Mouse (Mus musculus): ENCODE results near the gene Rccd1.

Rccd1 gene

DNA sequence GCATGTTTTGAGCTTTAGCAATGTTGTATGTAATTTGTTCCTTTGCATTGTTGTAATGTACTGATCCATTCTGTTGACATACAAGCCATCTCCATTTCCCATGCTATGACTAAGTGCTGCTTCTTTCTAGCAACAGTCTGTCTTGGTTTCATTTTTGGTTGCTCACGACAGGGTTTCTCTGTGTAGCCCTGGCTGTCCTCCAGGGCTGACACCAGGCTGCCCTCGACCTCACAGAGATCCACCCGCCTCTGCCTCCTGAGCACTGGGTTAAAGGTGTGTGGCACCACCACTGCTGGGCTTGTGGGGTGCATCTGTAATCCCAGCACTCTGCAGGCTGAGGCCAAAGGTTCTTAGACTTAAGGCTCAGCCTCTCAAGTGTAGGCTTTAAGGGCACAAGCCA, 24.7 kb downstream of the Rccd1 start:
- no peak for DNase-seq (ENCODE audit: low spot score in 2 of 2)

DNA sequence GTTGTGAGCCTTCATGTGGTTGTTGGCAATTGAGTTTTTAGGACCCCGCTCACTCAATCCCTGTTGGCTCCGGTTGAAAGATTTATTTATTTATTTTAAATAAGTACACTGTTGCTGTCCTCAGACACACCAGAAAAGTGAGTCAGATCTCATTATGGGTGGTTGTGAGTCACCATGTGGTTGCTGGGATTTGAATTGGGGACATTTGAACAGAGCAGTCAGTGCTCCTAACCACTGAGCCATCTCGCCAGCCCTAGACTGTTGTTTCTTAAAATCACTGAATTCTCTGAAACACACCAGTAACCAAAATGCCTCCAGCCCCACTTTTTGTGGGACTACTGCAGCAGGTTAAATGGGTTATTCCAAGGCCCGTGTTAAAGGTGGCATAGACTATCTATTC, 25.5 kb downstream of the Rccd1 start:
- no peak for DNase-seq (ENCODE audit: low spot score in 2 of 2)

DNA sequence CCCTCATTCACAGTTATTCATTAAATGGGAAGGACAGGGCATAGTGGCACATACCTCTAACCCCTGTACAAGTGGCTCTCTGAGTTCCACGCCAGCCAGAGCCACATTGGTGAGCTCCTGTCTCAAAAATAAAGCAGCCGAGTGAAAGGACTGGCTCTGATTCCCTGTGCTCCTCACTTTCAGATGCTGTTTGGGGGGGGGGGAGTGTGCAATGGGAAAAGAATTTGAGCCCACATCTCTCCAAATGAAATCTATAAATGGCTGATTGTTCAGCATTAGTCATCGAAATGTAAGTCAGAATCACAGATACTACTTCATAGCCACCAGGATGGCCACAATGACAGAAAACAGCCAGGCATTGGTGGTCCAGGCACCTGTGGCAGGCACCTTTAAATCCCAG, 27.2 kb downstream of the Rccd1 start:
- DNase-seq (ENCODE audit: low spot score in 2 of 2), result no peak

DNA sequence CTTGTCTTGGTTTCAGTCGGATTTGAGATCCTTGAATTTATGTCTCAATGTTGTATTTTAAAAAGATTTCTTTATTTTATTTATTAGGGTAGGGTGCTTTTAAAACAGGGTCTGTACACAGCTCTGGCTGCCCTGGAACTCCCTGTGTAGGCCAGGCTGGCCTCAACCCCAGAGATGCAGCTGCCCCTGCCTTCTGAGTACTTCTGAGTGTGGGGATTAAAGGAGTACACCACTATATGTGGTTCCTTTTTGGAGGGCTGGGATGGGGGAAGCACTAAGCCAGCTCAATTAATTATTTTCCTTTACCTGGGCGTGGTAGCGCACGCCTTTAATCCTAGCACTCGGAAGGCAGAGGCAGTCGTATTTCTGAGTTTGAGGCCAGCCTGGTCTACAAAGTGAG, 27.8 kb downstream of the Rccd1 start:
- DNase-seq (ENCODE audit: low spot score in 2 of 2), result no peak

DNA sequence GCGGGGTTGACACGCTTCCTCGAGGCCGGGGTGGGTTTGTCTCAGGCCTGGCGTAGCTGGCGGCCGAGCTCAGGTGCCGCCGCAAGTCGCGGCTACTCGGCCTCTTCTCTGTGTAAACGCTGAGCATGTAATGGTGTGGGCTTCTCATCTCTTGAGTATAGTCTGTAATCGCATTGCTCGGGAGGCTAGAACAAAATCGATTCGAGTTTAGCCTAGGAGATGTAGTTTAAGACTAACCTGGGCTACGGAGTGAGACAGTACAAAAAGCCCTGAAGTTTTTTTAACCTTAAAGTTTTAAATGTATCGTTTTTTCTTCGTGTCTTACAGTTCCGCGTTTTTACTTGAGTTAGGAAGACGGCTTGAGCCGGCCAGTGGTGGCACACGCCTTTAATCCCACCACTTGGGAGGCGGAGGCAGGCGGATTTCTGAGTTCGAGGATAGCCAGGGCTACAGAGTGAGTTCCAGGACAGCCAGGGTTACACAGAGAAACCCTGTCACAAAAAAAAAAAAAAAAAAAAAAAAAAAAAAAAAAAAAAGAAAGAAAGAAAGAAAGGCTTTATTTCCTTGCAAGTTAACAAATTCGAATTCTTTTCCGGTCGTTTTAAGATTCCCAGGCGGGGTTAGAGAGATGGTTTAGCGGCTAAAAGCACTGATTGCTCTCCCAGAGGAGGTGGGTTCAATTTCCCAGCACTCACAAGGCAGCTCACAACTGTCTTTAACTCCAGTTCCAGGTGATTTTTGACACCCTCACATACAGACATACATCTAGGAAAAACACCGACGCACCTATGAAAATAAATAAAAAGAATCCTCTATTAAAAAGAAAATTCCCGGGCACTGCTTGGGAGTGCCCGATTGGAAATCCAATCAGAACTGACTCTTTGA, 29.2 kb downstream of the Rccd1 start:
- DNase-seq (ENCODE audit: low spot score in 2 of 2), result no peak

DNA sequence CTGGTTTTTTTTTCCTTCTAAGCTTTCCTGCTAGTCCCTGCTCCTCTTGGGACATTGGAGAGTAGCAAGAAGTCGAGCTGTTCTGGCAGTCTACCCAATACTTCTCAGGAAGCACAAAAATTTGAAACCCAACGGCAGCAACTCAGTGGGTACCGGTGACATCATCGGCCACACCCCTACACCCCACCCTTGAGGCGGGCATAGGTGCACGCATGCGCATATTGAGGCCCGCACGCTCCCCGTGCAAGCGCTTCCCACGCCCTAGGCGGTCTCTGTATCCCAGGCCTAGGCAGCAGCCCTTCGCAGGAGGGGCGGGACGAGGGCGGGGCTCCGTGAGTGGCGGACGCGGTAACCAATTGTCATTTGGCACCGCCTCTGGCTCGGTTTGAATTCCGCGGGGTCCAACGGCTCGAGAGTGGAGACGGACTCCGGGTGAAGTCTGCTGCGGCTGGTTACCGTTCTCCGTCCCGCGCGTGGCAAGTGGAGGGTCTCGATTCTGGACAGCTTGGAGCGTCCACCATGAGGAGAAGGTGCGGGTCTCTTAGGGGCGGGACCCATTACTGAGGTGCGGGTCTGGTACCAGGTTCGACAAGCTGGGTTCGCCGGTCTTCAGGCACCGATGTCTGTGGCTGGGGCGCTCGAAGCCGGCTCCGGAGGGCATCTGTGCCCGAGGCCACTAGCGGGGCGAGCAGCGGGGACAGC, 30.0 kb downstream of the Rccd1 start, which contains the start of gene Prc1:
Gene Prc1, plus strand, starts transcription at position 389 of the 702 bp plus-strand sequence.
- DNase-seq (ENCODE audit: low spot score in 2 of 2), result peak; percentile 98 to 99

DNA sequence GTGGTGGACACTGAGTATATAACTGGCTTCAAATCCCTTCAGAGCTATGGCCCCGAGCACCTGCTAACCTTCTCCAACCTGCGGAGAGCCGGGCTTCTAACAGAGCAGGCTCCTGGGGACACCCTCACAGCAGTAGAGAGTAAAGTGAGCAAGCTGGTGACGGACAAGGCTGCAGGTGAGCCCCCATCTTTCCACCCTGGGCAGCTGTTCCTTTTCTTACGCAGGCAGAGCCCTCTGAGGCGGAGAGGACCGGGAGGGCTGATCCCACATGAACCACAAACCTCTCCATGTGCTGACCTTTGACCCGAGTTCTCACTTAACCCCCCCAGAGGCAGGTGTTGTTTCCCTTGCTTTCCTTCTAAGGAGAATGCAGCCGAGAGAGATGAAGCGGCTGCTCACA, 36.5 kb downstream of the Rccd1 start:
- DNase-seq (ENCODE audit: low spot score in 2 of 2), result no peak

DNA sequence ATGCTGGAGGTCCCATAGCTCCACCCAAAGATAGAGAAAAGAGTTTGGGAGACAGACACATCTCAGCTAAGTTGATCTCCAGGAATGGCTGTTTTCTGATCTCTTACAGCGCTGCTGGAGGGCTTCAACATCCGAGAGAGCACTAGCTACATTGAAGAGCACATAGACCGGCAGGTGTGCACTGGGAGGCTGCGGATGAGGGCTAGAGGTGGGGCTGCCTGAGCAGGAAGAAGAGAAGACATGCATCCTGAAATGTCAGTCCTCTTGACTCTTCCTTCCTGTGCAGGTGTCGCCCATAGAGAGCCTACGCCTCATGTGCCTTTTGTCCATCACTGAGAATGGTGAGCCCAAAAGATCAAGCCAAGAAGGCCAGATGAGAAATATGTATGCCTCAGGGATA, 38.5 kb downstream of the Rccd1 start:
- DNase-seq (ENCODE audit: low spot score in 2 of 2), result no peak

DNA sequence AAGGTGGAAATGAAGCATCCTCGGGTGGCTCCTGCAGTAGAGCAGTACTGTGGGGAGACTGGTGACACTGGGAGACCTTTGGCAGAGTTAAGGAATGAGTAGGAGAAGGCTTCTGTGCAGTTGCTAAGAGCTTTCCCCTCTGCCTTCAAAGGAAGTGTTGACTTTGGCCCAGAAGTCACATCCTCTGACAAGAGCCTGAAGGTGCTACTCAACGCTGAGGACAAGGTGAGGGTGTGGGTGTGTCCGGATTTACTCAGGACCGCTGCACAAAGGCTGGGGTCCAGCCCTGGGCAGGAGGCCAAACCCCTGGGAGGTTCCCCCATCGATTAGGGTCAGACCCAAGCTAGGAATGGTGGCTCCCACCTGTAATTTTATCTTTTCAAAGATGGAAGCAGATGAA, 39.9 kb downstream of the Rccd1 start:
- no peak for DNase-seq (ENCODE audit: low spot score in 2 of 2)

DNA sequence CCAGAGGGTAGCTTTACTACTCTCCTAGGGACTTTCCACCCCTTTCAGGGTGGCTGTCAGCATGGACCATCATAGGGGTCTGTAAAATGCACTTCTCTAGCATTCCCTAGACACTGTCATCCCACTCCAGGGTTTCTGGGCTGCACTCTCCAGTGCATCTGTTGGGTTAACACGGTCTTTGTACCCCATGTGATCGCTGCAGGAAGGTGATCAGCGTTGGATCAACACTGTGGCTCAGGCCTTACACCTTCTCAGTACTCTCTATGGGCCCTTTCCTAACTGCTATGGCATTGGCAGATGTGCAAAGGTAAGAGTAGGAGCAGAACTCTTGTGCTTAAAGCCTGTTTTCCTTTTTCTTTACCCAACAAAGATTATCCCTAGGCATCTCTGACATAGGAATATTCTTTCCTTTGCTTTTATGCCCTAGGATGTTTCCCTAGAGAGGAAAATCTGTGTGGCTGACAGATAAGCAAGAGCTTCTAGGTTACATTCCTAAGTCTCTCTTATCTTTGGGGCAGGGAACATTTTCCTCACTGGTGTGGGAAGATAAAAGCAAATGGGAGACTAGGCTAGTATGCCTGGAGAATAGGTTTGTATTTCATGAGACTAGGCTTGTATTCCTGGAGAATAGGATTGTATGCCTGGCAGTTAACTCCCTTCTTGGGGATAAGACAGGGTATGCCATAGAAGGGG, 40.9 kb downstream of the Rccd1 start:
- no peak for DNase-seq (ENCODE audit: low spot score in 2 of 2)

DNA sequence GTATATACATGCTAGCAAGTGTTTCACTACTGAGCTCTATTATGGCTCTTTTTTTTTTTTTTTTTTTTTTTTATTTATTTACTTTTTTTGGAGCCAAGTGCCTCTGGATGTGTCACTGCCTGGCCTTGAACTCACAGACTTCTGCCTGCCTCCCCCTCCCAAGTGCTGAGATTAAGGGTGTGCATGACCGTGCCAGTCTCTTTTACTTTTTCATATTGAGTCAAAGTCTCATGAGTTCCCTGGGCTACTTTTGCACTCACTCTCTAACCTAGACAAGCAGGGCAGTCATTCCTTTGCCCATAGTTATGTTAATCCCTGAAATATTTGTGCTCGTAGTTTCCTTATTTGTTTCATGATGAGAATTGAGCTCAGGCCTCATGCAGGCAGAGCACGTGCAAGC, 42.6 kb downstream of the Rccd1 start:
- no peak for DNase-seq (ENCODE audit: low spot score in 2 of 2)

DNA sequence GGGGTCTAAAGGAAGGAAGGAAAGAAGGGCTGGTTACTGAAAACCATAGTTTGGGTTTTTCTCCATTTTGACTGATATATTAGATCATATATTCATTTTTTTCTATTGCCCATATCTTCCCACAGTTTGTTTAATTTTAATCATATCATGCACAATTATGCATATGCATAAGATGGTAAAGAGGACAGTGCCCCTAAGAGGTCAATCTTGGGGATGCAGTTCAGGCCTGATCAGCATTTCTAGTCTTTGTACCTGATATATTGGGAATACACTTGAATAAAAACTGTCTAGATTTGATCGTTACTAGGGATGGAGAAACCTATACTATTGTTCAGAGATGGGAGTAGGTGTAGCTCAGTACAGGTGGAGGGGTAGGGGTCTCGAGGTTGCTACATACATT, 43.3 kb downstream of the Rccd1 start:
- no peak for DNase-seq (ENCODE audit: low spot score in 2 of 2)

DNA sequence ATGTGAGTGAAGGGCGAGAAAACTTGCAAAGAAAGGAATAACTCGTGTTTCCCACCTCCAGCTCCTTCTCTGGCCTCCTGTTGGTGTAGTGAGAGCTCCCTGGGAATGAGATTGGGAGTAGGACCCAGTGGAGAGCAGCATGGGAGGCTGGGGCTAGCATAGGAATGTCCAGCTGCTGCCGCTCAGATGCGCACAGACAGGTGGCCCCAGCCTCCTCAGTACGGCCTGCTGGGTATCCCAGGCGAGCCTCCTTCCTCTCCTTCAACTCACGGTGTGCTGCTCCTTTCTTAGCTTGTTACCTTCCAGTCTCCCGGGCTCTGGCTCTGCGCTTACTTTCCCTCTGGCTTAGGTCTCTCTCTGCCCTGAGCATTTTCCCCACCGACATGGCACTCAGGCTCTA, 44.2 kb downstream of the Rccd1 start:
- DNase-seq (ENCODE audit: low spot score in 2 of 2), result no peak

DNA sequence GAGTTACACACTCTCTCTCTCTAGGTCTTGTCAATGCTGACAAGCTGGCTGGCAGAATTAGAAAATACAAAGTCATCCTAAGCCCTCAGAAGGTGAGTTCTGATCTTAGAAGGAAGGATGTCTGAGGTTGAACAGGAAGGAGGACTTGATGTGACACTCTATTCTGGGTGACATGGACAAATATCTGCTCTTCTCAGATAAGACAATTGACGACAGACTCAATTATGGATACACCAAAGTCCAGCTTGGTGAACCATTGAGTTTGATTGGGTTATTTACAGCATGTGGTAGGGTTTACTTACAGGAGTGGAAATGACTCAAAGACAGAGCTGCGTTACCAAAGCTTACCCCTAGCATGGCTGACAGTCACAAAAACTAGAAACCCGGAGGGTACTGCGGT, 47.9 kb downstream of the Rccd1 start:
- DNase-seq (ENCODE audit: low spot score in 2 of 2), result no peak

DNA sequence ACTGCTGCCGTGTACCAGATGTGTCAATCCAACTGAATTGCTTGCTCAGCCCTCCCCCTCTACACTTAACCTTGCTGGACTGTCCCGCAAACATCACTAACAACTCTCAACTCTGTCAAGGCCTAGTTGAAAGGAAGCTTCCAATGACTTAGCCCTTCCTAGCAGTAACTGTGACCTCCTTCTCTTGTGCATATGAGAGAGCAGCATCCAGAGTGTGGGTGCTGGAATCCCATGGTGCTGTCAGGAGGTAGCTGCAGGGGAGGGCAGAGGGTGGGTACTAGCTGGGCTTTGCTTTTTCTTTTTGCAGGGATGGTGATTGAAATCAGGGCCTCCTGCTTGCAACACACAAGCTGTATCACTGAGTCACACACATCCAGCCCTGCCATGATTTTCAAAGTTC, 50.8 kb downstream of the Rccd1 start:
- DNase-seq (ENCODE audit: low spot score in 2 of 2), result no peak

DNA sequence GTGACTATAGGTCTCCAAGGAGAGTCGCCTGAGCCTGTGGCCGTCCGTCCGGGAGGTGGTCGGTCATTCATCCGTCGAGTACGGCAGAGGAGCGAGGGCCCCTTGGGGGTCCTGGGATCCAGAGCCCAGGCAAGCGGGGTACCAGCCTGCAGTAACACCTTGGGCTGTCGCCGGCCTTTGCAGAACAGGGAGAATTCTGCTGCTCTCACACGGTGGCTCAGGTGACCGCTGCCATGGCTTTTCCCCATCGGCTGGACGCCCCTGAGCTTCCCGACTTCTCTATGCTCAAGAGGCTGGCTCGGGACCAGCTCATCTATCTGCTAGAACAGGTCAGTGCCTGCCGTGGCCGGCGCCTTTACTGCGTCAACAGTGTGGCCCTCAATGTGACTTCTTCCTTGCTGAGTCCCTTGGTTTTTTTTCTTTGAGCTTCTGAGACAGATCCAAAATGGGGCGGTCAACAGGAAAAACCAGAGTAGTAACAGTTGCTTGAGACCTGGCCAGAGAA, 54.5 kb downstream of the Rccd1 start:
- no peak for DNase-seq (ENCODE audit: low spot score in 2 of 2)

DNA sequence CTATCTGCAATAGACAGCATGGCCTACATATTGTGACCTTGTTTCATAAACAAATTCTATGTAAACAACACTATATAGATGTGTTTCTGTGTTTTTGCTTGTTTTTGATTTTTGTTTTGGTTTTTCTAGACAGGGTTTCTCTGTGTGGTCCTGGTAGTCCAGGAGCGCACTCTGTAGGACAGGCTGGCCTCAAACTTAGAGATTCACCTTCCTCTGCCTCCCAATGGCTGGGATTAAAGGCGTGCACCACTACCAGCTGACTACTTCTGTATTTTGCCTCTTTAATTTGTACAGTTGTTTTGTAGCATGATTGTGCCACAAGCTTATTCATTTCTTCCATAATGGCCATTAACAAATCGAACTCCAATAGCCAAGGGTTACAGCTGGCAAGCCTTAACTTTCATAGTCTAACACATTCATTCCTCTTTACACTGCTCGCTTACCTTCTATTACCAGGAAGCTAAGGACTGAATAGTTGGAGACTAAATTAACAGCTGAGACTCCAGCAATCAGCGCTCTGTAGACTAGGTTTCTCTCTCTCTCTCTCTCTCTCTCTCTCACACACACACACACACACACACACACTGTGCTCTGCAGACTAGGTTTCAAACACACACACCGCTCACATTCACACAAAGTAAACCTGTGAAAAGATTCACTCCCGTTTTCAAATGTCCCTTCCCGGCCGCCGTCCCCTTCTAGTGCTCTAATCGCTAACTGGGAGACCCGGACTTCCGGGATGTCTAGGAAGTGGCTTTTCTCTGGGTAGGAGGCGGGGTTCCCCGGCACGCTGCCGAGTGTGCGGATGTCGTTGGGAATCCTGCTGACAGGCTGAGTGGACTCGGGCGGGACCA, 55.1 kb downstream of the Rccd1 start, which contains the start of gene Vps33b:
Gene Vps33b, plus strand, starts transcription at position 753 of the 854 bp plus-strand sequence.
- DNase-seq (ENCODE audit: low spot score in 2 of 2), result peak; percentile 95 to 97

DNA sequence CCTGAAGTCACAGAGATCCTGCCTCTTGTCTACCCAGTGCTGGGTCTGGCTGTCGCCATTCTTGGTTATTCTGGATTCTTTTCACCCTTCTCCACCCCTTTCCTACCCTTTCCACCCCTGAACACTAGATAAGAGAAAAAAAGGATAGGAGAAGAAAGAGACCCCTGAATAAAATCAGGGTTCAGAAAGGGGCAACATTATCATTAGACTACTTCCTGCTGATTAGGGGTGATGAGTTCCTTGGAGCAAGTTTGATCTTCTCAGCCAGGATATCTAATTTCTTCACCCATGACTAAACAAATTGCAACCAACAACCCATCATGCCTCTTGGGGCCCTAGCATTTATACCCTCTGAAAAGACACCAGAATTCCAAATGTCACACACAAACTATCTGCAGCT, 56.5 kb downstream of the Rccd1 start:
- no peak for DNase-seq (ENCODE audit: low spot score in 2 of 2)

DNA sequence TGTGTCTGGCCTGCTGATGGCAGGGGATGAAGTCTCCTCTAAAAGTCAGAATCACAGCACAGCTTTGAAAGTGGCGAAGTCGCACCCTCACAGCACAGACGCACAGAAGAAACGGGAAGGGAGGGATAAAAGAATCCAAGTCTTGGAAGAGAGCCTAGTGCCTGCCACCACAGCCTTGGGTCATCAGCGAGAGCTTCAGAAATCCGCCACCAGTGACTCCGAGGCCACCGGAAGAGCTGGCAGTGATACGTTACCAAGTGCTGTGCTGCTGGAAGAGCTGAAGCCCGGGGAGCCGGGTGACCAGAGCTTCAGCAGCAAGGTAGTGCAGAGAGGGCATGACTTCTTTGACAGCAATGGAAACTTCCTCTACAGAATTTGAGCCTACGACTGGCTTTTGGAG, 59.6 kb downstream of the Rccd1 start:
- DNase-seq (ENCODE audit: low spot score in 2 of 2), result no peak

DNA sequence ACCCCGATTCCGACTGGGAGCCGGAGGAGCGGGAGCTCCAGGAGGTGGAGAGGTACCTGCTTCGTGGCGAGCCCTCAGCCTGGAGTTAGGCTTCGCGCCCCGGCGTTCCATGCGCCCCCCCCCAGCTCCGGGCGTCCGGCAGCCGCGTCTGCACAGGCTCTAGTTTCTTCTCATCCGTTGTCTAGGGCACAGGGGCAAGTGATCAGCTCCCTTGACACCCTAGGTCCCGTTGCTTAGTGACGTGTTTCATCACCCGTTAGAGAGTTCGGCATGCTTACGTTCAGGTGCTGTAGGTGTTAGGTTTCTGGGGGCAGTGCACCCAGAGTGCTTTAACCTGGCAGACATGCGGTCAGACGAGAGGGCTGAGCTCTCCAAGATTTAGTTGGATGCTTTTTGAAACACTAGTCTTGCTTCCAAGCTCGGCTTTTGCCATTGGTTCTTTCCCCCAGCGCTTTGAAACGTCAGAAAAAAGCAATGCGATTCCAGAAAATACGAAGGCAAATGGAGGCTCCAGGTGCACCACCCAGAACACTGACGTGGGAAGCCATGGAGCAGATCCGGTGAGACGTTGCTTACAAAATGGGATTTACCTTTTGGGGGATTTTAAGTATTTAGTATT, 62.8 kb downstream of the Rccd1 start:
- DNase-seq (ENCODE audit: low spot score in 2 of 2), result no peak

Data from cerebellum, postnatal 4 days (tissue).